Mouse (Mus musculus) embryo, embryonic 11 days (tissue): ENCODE measurements around the gene Gtpbp1.

Source experiments
- DNase-seq: peaks from one replicate; pipeline ENCODE4 v3.0.0-alpha.2; 2015

Gtpbp1 gene

GRCm38 (mm10) chr15:79755977-79756625 lies 65.5 kb downstream of the Gtpbp1 start:
- no peak for DNase-seq

GRCm38 (mm10) chr15:79757118-79757517 lies 66.5 kb downstream of the Gtpbp1 start:
- DNase-seq = no peak

GRCm38 (mm10) chr15:79760956-79761355 lies 70.3 kb downstream of the Gtpbp1 start:
- DNase-seq = no peak

GRCm38 (mm10) chr15:79763001-79763400 lies 72.4 kb downstream of the Gtpbp1 start:
- no peak for DNase-seq

- no peak for DNase-seq
Measured at GRCm38 (mm10) chr15:79763601-79764246, 73.1 kb downstream of the Gtpbp1 start.

- no peak for DNase-seq
Measured at GRCm38 (mm10) chr15:79764539-79765267, 74.1 kb downstream of the Gtpbp1 start.

GRCm38 (mm10) chr15:79765361-79765760 lies 74.7 kb downstream of the Gtpbp1 start:
- no peak for DNase-seq

GRCm38 (mm10) chr15:79766168-79766567 lies 75.5 kb downstream of the Gtpbp1 start:
- no peak for DNase-seq

GRCm38 (mm10) chr15:79766586-79767071 lies 76.0 kb downstream of the Gtpbp1 start:
- no peak for DNase-seq

- DNase-seq = no peak
Measured at GRCm38 (mm10) chr15:79767327-79767961, 76.8 kb downstream of the Gtpbp1 start.

GRCm38 (mm10) chr15:79768302-79768701 lies 77.7 kb downstream of the Gtpbp1 start:
- DNase-seq = no peak

- DNase-seq = no peak
Measured at GRCm38 (mm10) chr15:79770629-79771240, 80.1 kb downstream of the Gtpbp1 start.
